Mouse (Mus musculus) embryo, embryonic 10.5 days (tissue): ENCODE results near the gene Stn1.

Experiments
- DNase-seq: peaks from one replicate; pipeline ENCODE4 v3.0.0-alpha.2; 2015; ENCODE audit warnings: low spot score

The Stn1 gene

GRCm38 (mm10) chr19:47468750-47469149 is 68.6 kb downstream of the Stn1 start:
- no peak for DNase-seq

- DNase-seq, result no peak
These were observed 70.5 kb downstream of the Stn1 start for GRCm38 (mm10) chr19:47466775-47467174.

- DNase-seq, result peak; percentile 40
These were observed 71.8 kb downstream of the Stn1 start for GRCm38 (mm10) chr19:47465467-47465866.

- peak; percentile 85 for DNase-seq
These were observed 72.7 kb downstream of the Stn1 start, which contains the start of gene Sh3pxd2a for GRCm38 (mm10) chr19:47464304-47465241. Gene Sh3pxd2a (minus strand): TSS chr19:47464401.

- peak; percentile 83 for DNase-seq
These were observed 73.5 kb downstream of the Stn1 start for GRCm38 (mm10) chr19:47463636-47464303.

- DNase-seq, result peak; percentile 78
These were observed 74.1 kb downstream of the Stn1 start for GRCm38 (mm10) chr19:47463206-47463605.

GRCm38 (mm10) chr19:47462725-47463124 is 74.6 kb downstream of the Stn1 start:
- no peak for DNase-seq

GRCm38 (mm10) chr19:47461838-47462237 is 75.5 kb downstream of the Stn1 start:
- no peak for DNase-seq

- DNase-seq, result no peak
These were observed 75.9 kb downstream of the Stn1 start for GRCm38 (mm10) chr19:47461386-47461785.

GRCm38 (mm10) chr19:47460120-47460960 is 77.0 kb downstream of the Stn1 start:
- no peak for DNase-seq

- DNase-seq, result no peak
These were observed 78.1 kb downstream of the Stn1 start for GRCm38 (mm10) chr19:47459214-47459613.

GRCm38 (mm10) chr19:47458504-47459161 is 78.7 kb downstream of the Stn1 start:
- DNase-seq, result no peak

- no peak for DNase-seq
These were observed 79.4 kb downstream of the Stn1 start for GRCm38 (mm10) chr19:47457711-47458503.

GRCm38 (mm10) chr19:47456021-47456420 is 81.3 kb downstream of the Stn1 start:
- DNase-seq, result no peak

GRCm38 (mm10) chr19:47455001-47455755 is 82.1 kb downstream of the Stn1 start:
- no peak for DNase-seq

- DNase-seq, result no peak
These were observed 82.9 kb downstream of the Stn1 start for GRCm38 (mm10) chr19:47454167-47455000.

- no peak for DNase-seq
These were observed 84.0 kb downstream of the Stn1 start for GRCm38 (mm10) chr19:47453352-47453751.

GRCm38 (mm10) chr19:47452682-47453081 is 84.6 kb downstream of the Stn1 start:
- DNase-seq, result no peak

- DNase-seq, result no peak
These were observed 85.1 kb downstream of the Stn1 start for GRCm38 (mm10) chr19:47452211-47452610.
